Mouse (Mus musculus): ENCODE data around the gene Spock2.

DNA sequence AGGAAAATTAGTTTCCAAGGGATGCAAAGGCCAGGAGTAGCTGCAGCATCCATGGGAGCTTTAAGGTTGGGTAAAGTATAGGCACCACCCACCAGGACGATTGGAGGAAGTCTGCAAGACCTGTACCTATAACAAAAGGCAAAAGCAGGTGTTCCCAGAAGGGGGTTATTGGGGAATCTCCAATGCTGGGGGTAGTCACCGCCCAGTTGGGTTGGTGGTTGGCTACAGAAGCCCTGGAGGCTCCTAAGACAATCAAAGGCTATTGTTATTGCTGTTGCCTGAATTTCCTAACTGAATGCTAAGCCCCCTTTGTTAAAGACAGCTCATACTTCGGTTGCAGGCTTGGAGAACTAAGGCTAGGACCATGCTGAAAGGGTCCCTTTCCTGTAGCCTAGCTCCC is 60.0 kb downstream of the Spock2 start:
- no peak for TF ChIP-seq CTCF (IDR thresholded peaks at IDR 0.05; ENCODE audit: low read depth)
- no peak for TF ChIP-seq EP300 (IDR thresholded peaks at IDR 0.05; ENCODE audit: low read depth)
